Mouse (Mus musculus) ES-E14 (cell line): Measurements from ENCODE around the gene Gstp2. TPM values are rescaled to one million over a fixed set of nuclear protein-coding genes. Genes with fewer than 3 reads are reported as not detected.

Experiments used
- DNase-seq: peaks from one replicate; pipeline ENCODE4 v3.0.0-alpha.2; 2013; ENCODE audit warnings: low read depth, low spot score
- H3K27ac ChIP-seq: 2 replicates; pipeline ENCODE4 v1.5.1; 2012; ENCODE audit warnings: low read depth, mild to moderate bottlenecking, low read length, moderate library complexity, mixed read lengths; ENCODE audit not compliant: poor library complexity, insufficient read depth, severe bottlenecking
- H3K36me3 ChIP-seq: 2 replicates; pipeline ENCODE4 v1.6.1; 2012; ENCODE audit warnings: mild to moderate bottlenecking, low read length, moderate library complexity, mixed read lengths; ENCODE audit not compliant: control insufficient read depth, poor library complexity, insufficient read depth, severe bottlenecking
- H3K4me1 ChIP-seq, 2 experiments: fragments of 150-350 bp in 1 of 2; sonication (generic) in 1 of 2; 2 replicates each; pipeline ENCODE4 v1.6.1; 2012; ENCODE audit warnings: low read length in 2 of 2, mild to moderate bottlenecking in 1 of 2, mixed read lengths in 1 of 2; ENCODE audit not compliant: control insufficient read depth in 2 of 2, insufficient read depth in 2 of 2, poor library complexity in 1 of 2
- H3K4me3 ChIP-seq, 2 experiments: fragments of 150-350 bp in 1 of 2; sonication (generic) in 1 of 2; 2 replicates each; pipeline ENCODE4 v1.5.1; 2012; ENCODE audit warnings: low read length in 2 of 2, low read depth in 1 of 2, mild to moderate bottlenecking in 1 of 2, mixed read lengths in 1 of 2; ENCODE audit not compliant: insufficient read depth in 1 of 2, poor library complexity in 1 of 2, severe bottlenecking in 1 of 2
- H3K9ac ChIP-seq: 2 replicates; pipeline ENCODE4 v1.6.1; 2012; ENCODE audit warnings: low read depth, mild to moderate bottlenecking, low read length, mixed read lengths; ENCODE audit not compliant: poor library complexity, insufficient read depth, severe bottlenecking
- H3K9me3 ChIP-seq: fragments of 150-350 bp; sonication (generic); 2 replicates; pipeline ENCODE4 v1.6.1; 2012; ENCODE audit warnings: low read depth, mild to moderate bottlenecking, low read length; ENCODE audit not compliant: control insufficient read depth, insufficient read depth
- CHD2 ChIP-seq: IDR thresholded peaks from 2 replicates; pipeline ENCODE4 v1.6.1; 2014; ENCODE audit warnings: mild to moderate bottlenecking, low read depth, low read length, inconsistent platforms
- HCFC1 ChIP-seq: IDR thresholded peaks from 2 replicates; pipeline ENCODE4 v1.6.1; 2012; ENCODE audit warnings: low read length, inconsistent platforms, borderline replicate concordance; ENCODE audit not compliant: insufficient read depth
- MAFK ChIP-seq: IDR thresholded peaks from 2 replicates; pipeline ENCODE4 v1.6.1; 2014; ENCODE audit warnings: mild to moderate bottlenecking, low read depth, low read length, inconsistent platforms; ENCODE audit not compliant: insufficient read depth
- ZC3H11A ChIP-seq: IDR thresholded peaks from 2 replicates; pipeline ENCODE4 v1.6.1; 2012; ENCODE audit warnings: low read depth, mild to moderate bottlenecking, inconsistent platforms, low read length, borderline replicate concordance
- ZNF384 ChIP-seq: IDR thresholded peaks from 2 replicates; pipeline ENCODE4 v1.6.1; 2012; ENCODE audit warnings: low read depth, low read length, inconsistent platforms
- in situ Hi-C, 2 experiments: fragments of 600-800 bp; cut with MboI; formaldehyde crosslinking; loops; one replicate each; pipeline ENCODE4 v1.15.1; 2025; ENCODE audit warnings: low sequenced_read_pairs in 2 of 2, inconsistent platforms in 1 of 2; ENCODE audit not compliant: unreplicated experiment in 2 of 2
- total RNA-seq: library from RNA; depleted of rRNA; stranded (reverse); fragments of 300-350 nt; gene quantifications from 2 replicates; pipeline ENCODE4 v1.2.3, GENCODE M21; 2012

The Gstp2 gene
- total RNA-seq, 1 experiment, result 67.4 TPM

- Histone ChIP-seq H3K9me3 (no peaks in the 10 kb centered on the region), H3K27ac (no peak overlapping the region), H3K9ac (no peak overlapping the region; the same call in 1 of the 2 replicates), H3K4me1 (peaks cover 16 to 36% of the 10 kb centered on the region in 2 experiments; a peak in 3 of 4 replicates), H3K4me3 (no peak overlapping the region), H3K36me3 (no peaks in the 10 kb centered on the region)
- DNase-seq, result no peak
- TF ChIP-seq ZNF384, result no peak
- TF ChIP-seq CHD2, result no peak
- no peak for TF ChIP-seq ZC3H11A
- TF ChIP-seq MAFK, result no peak
- no peak for TF ChIP-seq HCFC1
- in situ Hi-C loops, result no loop called here
Observed at GRCm38 (mm10) chr19:4055216-4055946, 9.6 kb upstream of the Gstp2 start.

GRCm38 (mm10) chr19:4054613-4055012 is 8.8 kb upstream of the Gstp2 start:
- no peaks in the 10 kb centered on the region for H3K36me3 ChIP-seq
- no peaks in the 10 kb centered on the region for H3K9me3 ChIP-seq
- H3K9ac ChIP-seq, result no peak overlapping the region
- no peak overlapping the region for H3K4me3 ChIP-seq
- H3K27ac ChIP-seq, result no peak overlapping the region
- DNase-seq, result no peak
- in situ Hi-C loops, result no loop called here
- TF ChIP-seq ZNF384 (no peak), CHD2 (no peak), MAFK (no peak), HCFC1 (no peak), ZC3H11A (no peak)
- H3K4me1 ChIP-seq, result peaks cover 15 to 36% of the 10 kb centered on the region in 2 experiments; a peak in 3 of 4 replicates

- DNase-seq, result no peak
- peaks cover 6 to 17% of the 10 kb centered on the region in 2 experiments; a peak in 3 of 4 replicates for H3K4me1 ChIP-seq
- H3K4me3 ChIP-seq, result no peak overlapping the region
- in situ Hi-C loops, result no loop called here
- H3K9me3 ChIP-seq, result no peaks in the 10 kb centered on the region
- no peaks in the 10 kb centered on the region for H3K36me3 ChIP-seq
- no peak overlapping the region for H3K9ac ChIP-seq
- H3K27ac ChIP-seq, result no peak overlapping the region
- TF ChIP-seq CHD2, result no peak
- TF ChIP-seq MAFK, result no peak
- TF ChIP-seq ZC3H11A, result no peak
- no peak for TF ChIP-seq ZNF384
- TF ChIP-seq HCFC1, result no peak
Observed at GRCm38 (mm10) chr19:4052516-4053030, 6.8 kb upstream of the Gstp2 start.

GRCm38 (mm10) chr19:4051741-4052515 is 6.1 kb upstream of the Gstp2 start:
- H3K9me3 ChIP-seq, result no peaks in the 10 kb centered on the region
- no peak overlapping the region for H3K9ac ChIP-seq
- peak; percentile 64 for DNase-seq
- H3K27ac ChIP-seq, result no peak overlapping the region
- TF ChIP-seq CHD2 (no peak), ZC3H11A (no peak), ZNF384 (no peak), HCFC1 (no peak), MAFK (no peak)
- no peak overlapping the region for H3K4me3 ChIP-seq
- no peaks in the 10 kb centered on the region for H3K36me3 ChIP-seq
- peaks cover 10 to 13% of the 10 kb centered on the region in 2 experiments for H3K4me1 ChIP-seq
- in situ Hi-C loops, result no loop called here
